Mouse (Mus musculus) embryonic facial prominence, embryonic 11.5 days (tissue): ENCODE measurements at regions not wholly inside any gene's neighbourhood (a gene's known extent, or its start where the extent isn't known, plus 50 kb on each side); places are given as distances from the start of the nearest gene placed in this dataset.

Experiments
- ATAC-seq: fragments of 200-750 bp; cut with Nextera tagmentation; replicated peaks from 2 replicates; pipeline ENCODE4 v1.8.0; 2017; ENCODE audit warnings: low read depth; ENCODE audit not compliant: insufficient number of reproducible peaks, low FRiP score, low TSS enrichment
- DNase-seq: peaks from one replicate; pipeline ENCODE4 v3.0.0-alpha.2; 2015; ENCODE audit warnings: low spot score
- H3K27ac ChIP-seq: fragments of 300-500 bp; sonication (generic); replicated peaks from 2 replicates; pipeline ENCODE4 v1.5.1; 2014; ENCODE audit warnings: mild to moderate bottlenecking, low read depth, low read length, control low read depth
- H3K27me3 ChIP-seq: fragments of 300-500 bp; sonication (generic); 2 replicates; pipeline ENCODE4 v1.6.1; 2014; ENCODE audit warnings: mild to moderate bottlenecking, low read length, moderate library complexity, mixed read lengths; ENCODE audit not compliant: control insufficient read depth, insufficient read depth
- H3K36me3 ChIP-seq: fragments of 300-500 bp; sonication (generic); replicated peaks from 2 replicates; pipeline ENCODE4 v1.6.1; 2014; ENCODE audit warnings: low read depth, mild to moderate bottlenecking, low read length, moderate library complexity, mixed read lengths; ENCODE audit not compliant: control insufficient read depth, insufficient read depth
- H3K4me1 ChIP-seq: fragments of 300-500 bp; sonication (generic); 2 replicates; pipeline ENCODE4 v1.6.1; 2014; ENCODE audit warnings: low read length, mixed read lengths; ENCODE audit not compliant: control insufficient read depth, insufficient read depth
- H3K4me2 ChIP-seq: fragments of 300-500 bp; sonication (generic); 2 replicates; pipeline ENCODE4 v1.6.1; 2014; ENCODE audit warnings: low read depth, mild to moderate bottlenecking, control low read depth, low read length, moderate library complexity
- H3K4me3 ChIP-seq: fragments of 300-500 bp; sonication (generic); 2 replicates; pipeline ENCODE4 v1.5.1; 2014; ENCODE audit warnings: low read depth, low read length, control low read depth
- H3K9ac ChIP-seq: fragments of 300-500 bp; sonication (generic); replicated peaks from 2 replicates; pipeline ENCODE4 v1.6.1; 2014; ENCODE audit warnings: mild to moderate bottlenecking, control low read depth, low read length
- H3K9me3 ChIP-seq: fragments of 300-500 bp; sonication (generic); replicated peaks from 2 replicates; pipeline ENCODE4 v1.6.1; 2016; ENCODE audit warnings: mild to moderate bottlenecking, low read length, inconsistent platforms, mixed read lengths; ENCODE audit not compliant: control insufficient read depth
- WGBS: fragments of 180-500 bp; shearing (Covaris S2); extraction: QIAGEN DNeasy Blood & Tissue Kit; methylation state at CpG from one replicate; pipeline ENCODE4 v1.1.7; 2014; 5-methylcytosine and 5-hydroxymethylcytosine counted together

DNA sequence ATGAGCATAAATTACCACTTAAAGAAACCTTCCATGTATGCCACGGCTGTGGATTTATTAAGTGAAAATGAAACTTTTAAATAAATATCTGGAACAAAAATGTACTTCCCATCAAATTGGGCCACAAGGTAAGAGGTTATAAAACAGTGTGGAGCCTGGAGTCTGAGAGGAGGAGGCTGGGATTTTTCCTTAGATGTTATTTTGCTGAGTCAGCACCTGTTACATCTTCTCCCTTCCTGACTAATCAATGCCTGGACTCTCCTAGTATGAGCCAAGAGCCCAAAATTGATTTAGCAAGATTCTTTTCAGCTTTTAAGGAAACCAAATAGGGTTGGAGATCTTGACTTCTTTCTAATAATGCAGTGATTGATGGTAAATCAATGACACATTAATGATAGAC lies 203.0 kb downstream of the Osr1 start:
- Histone ChIP-seq H3K4me1 (no peaks in the 10 kb centered on the region), H3K4me2 (no peak overlapping the region), H3K9ac (no peak overlapping the region), H3K9me3 (no peaks in the 10 kb centered on the region), H3K27ac (no peak overlapping the region), H3K36me3 (no peaks in the 10 kb centered on the region), H3K27me3 (no peaks in the 10 kb centered on the region), H3K4me3 (no peak overlapping the region)
- ATAC-seq = no peak
- 86% methylated on average over 1 of the region's 1 CpGs for WGBS
- DNase-seq = no peak

DNA sequence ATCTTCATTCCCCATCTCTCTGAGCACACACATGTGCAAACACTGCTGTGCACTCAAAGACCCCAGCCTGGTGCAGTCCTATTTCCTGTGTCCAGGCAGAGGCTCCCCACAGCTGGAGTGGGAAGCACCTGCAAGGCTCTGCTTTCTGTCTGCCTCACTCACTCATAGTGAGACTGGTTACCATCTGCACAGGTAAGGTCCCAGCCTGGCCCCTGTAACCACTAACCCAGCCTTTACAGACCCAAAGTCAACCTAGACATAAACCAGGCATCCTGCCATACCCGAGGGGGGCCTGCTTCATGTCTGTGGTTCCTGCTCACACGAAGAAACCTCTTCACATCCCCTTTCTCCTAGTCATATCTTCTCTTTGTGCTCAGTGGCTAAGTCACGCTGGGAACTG lies 232.4 kb downstream of the Osr1 start:
- no peaks in the 10 kb centered on the region for H3K9me3 ChIP-seq
- WGBS = 55% methylated on average over 3 of the region's 3 CpGs
- no peak overlapping the region for H3K27ac ChIP-seq
- no peak overlapping the region for H3K4me3 ChIP-seq
- H3K4me2 ChIP-seq = no peak overlapping the region
- H3K27me3 ChIP-seq = no peaks in the 10 kb centered on the region
- no peak for DNase-seq
- H3K36me3 ChIP-seq = no peaks in the 10 kb centered on the region
- no peak overlapping the region for H3K9ac ChIP-seq
- H3K4me1 ChIP-seq = no peaks in the 10 kb centered on the region
- ATAC-seq = no peak

DNA sequence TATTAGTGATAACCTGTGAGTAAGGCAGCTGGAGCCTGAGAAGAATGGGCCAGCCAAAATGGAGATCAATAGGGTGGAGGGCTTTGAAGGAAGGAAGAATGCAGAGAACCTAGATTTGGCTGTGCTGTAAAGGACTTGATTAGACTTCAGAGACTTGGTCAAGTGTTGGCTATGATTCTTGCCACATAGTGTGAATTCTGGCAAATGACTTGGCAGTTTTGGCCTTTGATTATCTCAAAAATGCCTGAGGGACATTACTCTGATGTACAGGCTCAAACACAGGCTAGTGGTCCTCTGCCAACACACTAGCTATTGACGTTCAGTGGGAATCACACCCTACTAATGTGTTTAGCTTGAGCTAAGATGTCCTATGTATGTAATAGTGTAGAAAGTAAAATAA lies 237.5 kb downstream of the Osr1 start:
- H3K4me3 ChIP-seq = no peak overlapping the region
- H3K36me3 ChIP-seq = no peaks in the 10 kb centered on the region
- 65% methylated on average over 1 of the region's 1 CpGs for WGBS
- no peak for ATAC-seq
- H3K4me1 ChIP-seq = no peaks in the 10 kb centered on the region
- DNase-seq = no peak
- H3K9ac ChIP-seq = no peak overlapping the region
- no peaks in the 10 kb centered on the region for H3K27me3 ChIP-seq
- H3K4me2 ChIP-seq = no peak overlapping the region
- no peaks in the 10 kb centered on the region for H3K9me3 ChIP-seq
- no peak overlapping the region for H3K27ac ChIP-seq

DNA sequence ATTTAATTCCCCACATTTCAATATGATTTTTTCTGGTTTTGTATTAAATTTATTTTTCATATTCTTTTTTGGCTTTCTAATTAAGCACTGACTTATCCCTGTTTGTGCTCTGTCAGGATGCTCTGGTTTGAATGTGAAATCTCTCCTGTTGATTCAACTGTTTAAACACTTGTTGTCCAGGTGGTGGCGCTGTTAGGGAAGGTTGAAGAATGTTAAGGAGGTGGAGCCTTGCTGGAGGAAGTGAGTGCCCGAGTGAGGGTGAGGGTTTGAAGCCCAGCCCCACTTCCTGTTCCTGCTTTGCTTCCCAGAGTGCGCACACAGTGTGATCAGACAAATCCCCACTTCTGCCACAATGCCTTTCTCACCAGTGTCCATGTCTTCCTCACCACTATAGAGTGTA lies 263.4 kb downstream of the Osr1 start:
- Histone ChIP-seq H3K27ac (no peak overlapping the region), H3K9ac (no peak overlapping the region), H3K4me2 (no peak overlapping the region), H3K4me3 (no peak overlapping the region), H3K36me3 (no peaks in the 10 kb centered on the region), H3K9me3 (no peaks in the 10 kb centered on the region), H3K27me3 (no peaks in the 10 kb centered on the region), H3K4me1 (no peaks in the 10 kb centered on the region)
- WGBS = 59% methylated on average over 3 of the region's 3 CpGs
- ATAC-seq (no peak), DNase-seq (no peak)

DNA sequence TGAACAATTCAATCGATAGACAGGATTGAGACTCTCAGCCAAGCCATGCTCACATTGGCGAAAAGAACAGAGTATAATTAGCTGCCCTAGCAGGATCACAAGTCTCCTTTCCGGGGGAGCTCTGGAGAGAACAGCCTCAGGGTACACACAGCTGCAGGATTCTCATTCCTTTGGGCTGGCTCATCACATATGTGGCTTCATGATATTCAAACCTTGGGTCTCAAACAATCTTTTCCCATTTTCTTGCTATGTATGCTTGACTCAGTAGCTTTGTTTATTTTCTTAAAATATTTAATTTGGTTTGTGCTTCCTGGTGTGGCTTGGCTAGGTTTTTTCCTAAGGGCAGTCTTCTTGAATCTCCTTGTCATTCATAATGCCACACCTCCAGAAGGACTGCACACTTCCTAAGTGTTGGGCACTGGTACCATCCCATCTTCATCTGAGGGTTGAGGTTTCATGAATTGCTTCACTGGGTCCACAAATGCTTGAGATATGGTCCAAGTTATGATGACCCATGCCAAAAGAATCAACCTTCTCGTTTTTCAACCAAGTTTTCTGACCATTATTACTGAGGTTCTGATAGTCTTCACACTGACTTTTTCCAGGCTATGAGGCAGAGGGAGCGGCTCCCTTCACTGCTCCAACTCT lies 269.4 kb downstream of the Osr1 start:
- Histone ChIP-seq H3K27me3 (no peaks in the 10 kb centered on the region), H3K27ac (no peak overlapping the region), H3K4me1 (no peaks in the 10 kb centered on the region), H3K4me2 (no peak overlapping the region), H3K9ac (no peak overlapping the region), H3K36me3 (no peaks in the 10 kb centered on the region), H3K4me3 (no peak overlapping the region), H3K9me3 (no peaks in the 10 kb centered on the region)
- ATAC-seq (no peak), DNase-seq (peak; percentile 9)
- WGBS = 54% methylated on average over 5 of the region's 5 CpGs

DNA sequence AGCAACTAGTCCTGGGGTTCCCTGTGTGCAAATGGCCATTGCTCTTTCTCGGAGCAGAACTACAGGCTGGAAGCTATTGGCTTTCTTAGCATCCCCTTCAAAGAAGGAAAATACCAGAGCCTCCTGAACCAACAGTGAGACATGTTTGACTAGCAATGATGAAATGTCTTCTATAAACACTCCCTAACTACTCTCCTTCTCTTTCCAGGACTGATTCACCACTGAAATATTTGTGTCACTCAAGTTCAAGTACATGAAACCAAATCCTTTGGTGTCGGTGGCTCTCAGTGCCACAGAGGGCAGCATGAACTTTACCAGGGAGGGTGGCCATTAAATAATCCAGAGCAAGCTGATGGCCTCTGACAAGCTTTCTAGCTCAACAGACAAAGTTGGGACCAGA lies 270.0 kb downstream of the Osr1 start:
- no peak overlapping the region for H3K9ac ChIP-seq
- no peaks in the 10 kb centered on the region for H3K9me3 ChIP-seq
- H3K27ac ChIP-seq = no peak overlapping the region
- H3K4me3 ChIP-seq = no peak overlapping the region
- no peak overlapping the region for H3K4me2 ChIP-seq
- no peak for DNase-seq
- WGBS = 77% methylated on average over 2 of the region's 2 CpGs
- no peaks in the 10 kb centered on the region for H3K4me1 ChIP-seq
- ATAC-seq = no peak
- H3K36me3 ChIP-seq = no peaks in the 10 kb centered on the region
- no peaks in the 10 kb centered on the region for H3K27me3 ChIP-seq

DNA sequence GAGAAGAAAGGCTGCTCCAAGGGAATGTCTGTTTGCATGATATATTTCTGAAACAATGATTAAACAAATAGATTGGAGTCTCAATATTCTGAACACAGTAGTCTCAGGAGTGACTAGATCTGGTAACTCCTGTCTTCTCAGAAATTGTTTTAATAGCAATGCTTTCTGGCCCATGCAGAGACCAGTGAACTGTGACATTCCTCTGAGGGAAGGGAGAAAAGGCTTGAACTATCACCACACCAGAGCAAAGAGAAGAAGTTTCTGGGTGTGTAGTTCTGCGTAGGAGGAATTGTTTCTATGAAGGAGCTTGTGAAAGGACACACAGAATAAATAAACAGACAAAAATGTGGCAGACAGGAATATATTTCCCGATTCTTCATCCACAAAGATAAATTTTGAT lies 277.1 kb downstream of the Osr1 start:
- no peaks in the 10 kb centered on the region for H3K4me1 ChIP-seq
- DNase-seq (no peak), ATAC-seq (no peak)
- H3K9ac ChIP-seq = no peak overlapping the region
- H3K27me3 ChIP-seq = no peaks in the 10 kb centered on the region
- WGBS = 86% methylated on average over 2 of the region's 2 CpGs
- no peak overlapping the region for H3K4me3 ChIP-seq
- no peak overlapping the region for H3K27ac ChIP-seq
- no peak overlapping the region for H3K4me2 ChIP-seq
- H3K9me3 ChIP-seq = no peaks in the 10 kb centered on the region
- H3K36me3 ChIP-seq = no peaks in the 10 kb centered on the region

DNA sequence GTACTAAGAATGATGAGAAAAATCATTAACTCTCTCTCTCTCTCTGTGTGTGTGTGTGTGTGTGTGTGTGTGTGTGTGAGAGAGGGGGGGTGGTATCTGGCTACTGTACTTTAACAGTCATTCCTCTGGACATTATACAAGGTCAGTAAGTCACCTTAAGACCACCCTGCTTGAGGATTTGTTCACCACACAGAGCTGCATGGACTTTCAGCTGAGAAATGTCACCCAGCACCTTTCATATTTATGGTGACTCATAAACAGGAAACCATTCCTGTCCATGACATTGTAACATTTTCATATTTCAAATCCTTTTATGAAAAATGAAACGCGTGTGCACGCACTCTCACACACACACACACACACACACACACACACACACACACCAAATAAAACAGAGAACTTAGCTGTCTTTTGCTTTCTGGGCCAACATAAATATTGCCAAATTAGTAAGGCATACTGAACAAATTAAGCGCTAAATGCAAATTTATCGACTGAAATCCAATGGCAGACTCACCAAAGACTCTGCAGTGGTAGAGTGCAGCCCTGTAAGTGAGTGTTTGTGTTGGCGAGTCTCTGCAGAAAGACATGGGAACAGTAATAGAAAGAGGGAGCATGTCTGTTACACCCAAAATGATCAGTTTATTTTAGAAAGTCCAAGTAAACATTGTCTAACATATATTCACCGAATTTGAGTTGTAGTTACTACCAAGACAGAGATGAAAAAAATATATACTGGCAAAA lies 277.7 kb downstream of the Osr1 start:
- Histone ChIP-seq H3K9ac (no peak overlapping the region), H3K36me3 (no peaks in the 10 kb centered on the region), H3K9me3 (no peaks in the 10 kb centered on the region), H3K4me2 (no peak overlapping the region), H3K4me3 (no peak overlapping the region), H3K27ac (no peak overlapping the region), H3K27me3 (no peaks in the 10 kb centered on the region), H3K4me1 (no peaks in the 10 kb centered on the region)
- ATAC-seq (no peak), DNase-seq (no peak)
- 84% methylated on average over 7 of the region's 7 CpGs for WGBS
